Comparison of ENCODE assay signal across 8 mouse cellular contexts in the genomic region with DNA sequence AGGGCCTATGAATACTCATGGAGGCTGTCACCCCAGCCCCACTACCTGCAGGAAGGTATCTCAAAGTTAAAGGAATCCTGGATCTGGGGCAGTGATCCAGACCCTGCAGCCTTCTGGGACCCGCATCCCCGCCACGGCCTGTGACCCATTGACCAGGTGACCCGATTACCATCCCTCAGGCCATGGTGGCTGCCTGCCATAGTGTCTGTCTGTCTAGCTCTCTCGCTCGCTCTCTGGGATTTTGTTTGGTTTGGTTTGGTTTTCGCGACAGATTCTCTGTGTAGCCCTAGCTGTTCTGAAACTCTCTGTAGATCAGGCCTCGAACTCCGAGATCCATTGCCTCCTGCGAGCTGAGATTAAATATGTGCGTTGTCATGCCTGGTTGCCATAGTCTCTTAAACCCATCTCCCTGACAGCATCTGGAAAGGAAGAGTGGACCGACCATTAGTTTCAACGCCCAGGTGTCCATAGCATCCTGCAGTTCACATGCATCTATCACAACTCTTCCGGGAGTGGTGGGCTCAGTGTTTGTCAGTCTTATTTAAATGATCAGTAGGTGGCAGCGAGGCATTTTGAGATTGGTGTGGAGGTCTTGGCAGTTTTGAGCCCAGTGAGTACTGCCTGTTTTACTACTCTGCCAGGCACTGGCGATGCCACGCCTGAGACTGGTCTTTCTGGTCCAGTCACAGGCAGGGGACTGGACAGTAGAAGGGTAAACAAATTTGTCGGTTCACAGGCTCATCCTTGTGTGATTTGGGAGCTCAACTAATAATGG. TPM values are rescaled to one million over a fixed set of nuclear protein-coding genes. Genes with fewer than 3 reads are reported as not detected.
A peak's percentile ranks its signal among the peaks of the same experiment; 100 is the strongest.
DNase-seq lines count a peak whose midpoint lies in the region; ATAC-seq and TF ChIP-seq lines count a peak whose summit lies in the region.

No protein-coding gene starts in this region.

- H3K4me2 ChIP-seq in lung, postnatal 0 days (replicated peaks; ENCODE audit: low read depth, low read length): peak overlapping the region; percentile 90
- peak overlapping the region; percentile 64 for H3K4me2 ChIP-seq in forebrain, embryonic 12.5 days
- peak overlapping the region; percentile 90 for H3K4me2 ChIP-seq in neural tube, embryonic 13.5 days

- H3K9me3 ChIP-seq in lung, postnatal 0 days (ENCODE audit: low read length): no peaks in the 10 kb centered on the region
- H3K9me3 ChIP-seq in forebrain, embryonic 12.5 days: no peaks in the 10 kb centered on the region
- H3K9me3 ChIP-seq in neural tube, embryonic 13.5 days: no peaks in the 10 kb centered on the region

- peak overlapping the region; percentile 52 for H3K9ac ChIP-seq in lung, postnatal 0 days (replicated peaks; ENCODE audit: low read depth)
- H3K9ac ChIP-seq in forebrain, embryonic 12.5 days: peak overlapping the region; percentile 51
- peak overlapping the region; percentile 76 for H3K9ac ChIP-seq in neural tube, embryonic 13.5 days

- TF ChIP-seq CTCF in lung, postnatal 0 days (IDR thresholded peaks at IDR 0.05): no peak

- peak; percentile 35 for DNase-seq in adrenal gland, postnatal 10 days
- DNase-seq in adrenal gland, postnatal 4 days (ENCODE audit: low spot score in 2 of 2): no peak
- peak; percentile 19 for DNase-seq in lung, postnatal 0 days (ENCODE audit: low spot score)
- DNase-seq in lung, postnatal 25 days (ENCODE audit: low spot score): no peak
- DNase-seq in kidney, postnatal 14 days: peak; percentile 16
- DNase-seq in right cerebral cortex, postnatal 4 days: no peak

- 14% methylated on average over 19 of the region's 19 CpGs for WGBS in lung, postnatal 0 days
- 23% methylated on average over 19 of the region's 19 CpGs for WGBS in forebrain, embryonic 12.5 days
- 22% methylated on average over 19 of the region's 19 CpGs for WGBS in neural tube, embryonic 13.5 days

- ATAC-seq in lung, postnatal 0 days: no peak
- ATAC-seq in forebrain, embryonic 12.5 days (ENCODE audit: low FRiP score): no peak
- no peak; the same call in 1 of the 2 replicates for ATAC-seq in neural tube, embryonic 13.5 days (ENCODE audit: low read depth)

- H3K4me3 ChIP-seq in lung, postnatal 0 days (ENCODE audit: low read depth, low read length): peak overlapping the region; percentile 73
- H3K4me3 ChIP-seq in forebrain, embryonic 12.5 days (replicated peaks): peak overlapping the region; percentile 68
- peak overlapping the region; percentile 74 for H3K4me3 ChIP-seq in neural tube, embryonic 13.5 days

- peaks cover 17% of the 10 kb centered on the region; the same call in 1 of the 2 replicates for H3K4me1 ChIP-seq in lung, postnatal 0 days (ENCODE audit: insufficient read depth, low read depth, low read length)
- peaks cover 54% of the 10 kb centered on the region for H3K4me1 ChIP-seq in forebrain, embryonic 12.5 days
- H3K4me1 ChIP-seq in neural tube, embryonic 13.5 days (replicated peaks): peaks cover 60% of the 10 kb centered on the region

- H3K36me3 ChIP-seq in lung, postnatal 0 days (ENCODE audit: insufficient read depth, low read length): peaks cover 9% of the 10 kb centered on the region
- peaks cover 33% of the 10 kb centered on the region for H3K36me3 ChIP-seq in forebrain, embryonic 12.5 days (replicated peaks)
- peaks cover 26% of the 10 kb centered on the region for H3K36me3 ChIP-seq in neural tube, embryonic 13.5 days

- no peak for TF ChIP-seq EP300 in lung, postnatal 0 days (IDR thresholded peaks at IDR 0.05)

- H3K27me3 ChIP-seq in lung, postnatal 0 days (replicated peaks; ENCODE audit: insufficient read depth, low read length): no peaks in the 10 kb centered on the region
- H3K27me3 ChIP-seq in forebrain, embryonic 12.5 days: no peaks in the 10 kb centered on the region
- H3K27me3 ChIP-seq in neural tube, embryonic 13.5 days: no peaks in the 10 kb centered on the region

- peak overlapping the region; percentile 77 for H3K27ac ChIP-seq in lung, postnatal 0 days (ENCODE audit: low read length)
- peak overlapping the region; percentile 61 for H3K27ac ChIP-seq in forebrain, embryonic 12.5 days
- H3K27ac ChIP-seq in neural tube, embryonic 13.5 days (replicated peaks): peak overlapping the region; percentile 86

RNA-seq across cellular contexts. Expression of gene Mthfr, which starts 0.6 kb away (rescaled TPM):
- 10 to 100 TPM; 41.9 to 44.0 TPM for total RNA-seq in adrenal gland, postnatal 10 days (2021)
- 10 to 100 TPM; 47.0 to 56.6 TPM for total RNA-seq in adrenal gland, postnatal 4 days (2021)
- 14.0 and 14.2 TPM in 2 replicates for polyA plus RNA-seq in lung, postnatal 0 days (2015; fragmentation: Nextera tagmentation; extraction: Ambion mirVana)
- polyA plus RNA-seq in forebrain, embryonic 12.5 days (2016; fragmentation: Nextera tagmentation; extraction: Ambion mirVana): 28.7 and 32.2 TPM in 2 replicates
- polyA plus RNA-seq in neural tube, embryonic 13.5 days (2015; fragmentation: Nextera tagmentation; extraction: Ambion mirVana): 19.9 and 20.9 TPM in 2 replicates

RNA-seq across cellular contexts. Expression of gene Clcn6, which starts 0.8 kb away (rescaled TPM):
- 10 to 100 TPM in 1 of 2 experiments, 1 to 10 TPM in 1; 8.4 to 12.8 TPM for total RNA-seq in adrenal gland, postnatal 10 days (2021)
- total RNA-seq in adrenal gland, postnatal 4 days (2021): 10 to 100 TPM; 21.0 to 23.6 TPM
- 3.5 and 4.1 TPM in 2 replicates for polyA plus RNA-seq in lung, postnatal 0 days (2015; fragmentation: Nextera tagmentation; extraction: Ambion mirVana)
- polyA plus RNA-seq in forebrain, embryonic 12.5 days (2016; fragmentation: Nextera tagmentation; extraction: Ambion mirVana): 22.4 and 27.7 TPM in 2 replicates
- 31.7 and 32.4 TPM in 2 replicates for polyA plus RNA-seq in neural tube, embryonic 13.5 days (2015; fragmentation: Nextera tagmentation; extraction: Ambion mirVana)

RNA-seq across cellular contexts. Expression of gene Nppa, which starts 38.9 kb away (rescaled TPM):
- total RNA-seq in adrenal gland, postnatal 10 days (2021): not detected
- total RNA-seq in adrenal gland, postnatal 4 days (2021): not detected
- 1.6 and 2.8 TPM in 2 replicates for polyA plus RNA-seq in lung, postnatal 0 days (2015; fragmentation: Nextera tagmentation; extraction: Ambion mirVana)
- 0.82 and 0.99 TPM in 2 replicates for polyA plus RNA-seq in forebrain, embryonic 12.5 days (2016; fragmentation: Nextera tagmentation; extraction: Ambion mirVana)
- polyA plus RNA-seq in neural tube, embryonic 13.5 days (2015; fragmentation: Nextera tagmentation; extraction: Ambion mirVana): 0.36 and 6.1 TPM in 2 replicates

RNA-seq across cellular contexts. Expression of gene Agtrap, which starts 48.4 kb away (rescaled TPM):
- 10 to 100 TPM; 45.4 to 45.5 TPM for total RNA-seq in adrenal gland, postnatal 10 days (2021)
- total RNA-seq in adrenal gland, postnatal 4 days (2021): 10 to 100 TPM; 77.6 to 83.7 TPM
- 20.7 and 22.0 TPM in 2 replicates for polyA plus RNA-seq in lung, postnatal 0 days (2015; fragmentation: Nextera tagmentation; extraction: Ambion mirVana)
- 8.4 and 9.2 TPM in 2 replicates for polyA plus RNA-seq in forebrain, embryonic 12.5 days (2016; fragmentation: Nextera tagmentation; extraction: Ambion mirVana)
- 6.5 and 7.3 TPM in 2 replicates for polyA plus RNA-seq in neural tube, embryonic 13.5 days (2015; fragmentation: Nextera tagmentation; extraction: Ambion mirVana)

RNA-seq across cellular contexts. Expression of gene Nppb, which starts 53.9 kb away (rescaled TPM):
- not detected for total RNA-seq in adrenal gland, postnatal 10 days (2021)
- under 1 TPM; 0.39 to 0.56 TPM for total RNA-seq in adrenal gland, postnatal 4 days (2021)
- polyA plus RNA-seq in lung, postnatal 0 days (2015; fragmentation: Nextera tagmentation; extraction: Ambion mirVana): not detected in 2 replicates
- polyA plus RNA-seq in forebrain, embryonic 12.5 days (2016; fragmentation: Nextera tagmentation; extraction: Ambion mirVana): not detected in 2 replicates
- 0.43 TPM in 1 of 2 replicates, not detected in the other for polyA plus RNA-seq in neural tube, embryonic 13.5 days (2015; fragmentation: Nextera tagmentation; extraction: Ambion mirVana)

Comparison
In these comparisons a context has a peak if more than half of its experiments do, and no peak if none do; other contexts are left out.
1. DNase-seq: peak in adrenal gland, postnatal 10 days (single experiment), lung, postnatal 0 days (single experiment) and kidney, postnatal 14 days (single experiment); none in adrenal gland, postnatal 4 days (0 of 2), lung, postnatal 25 days (single experiment) and right cerebral cortex, postnatal 4 days (single experiment).
2. Peak in every context shown above with its lines, with median percentiles within 50 percentile points of each other: H3K27ac ChIP-seq, H3K4me2 ChIP-seq, H3K4me3 ChIP-seq and H3K9ac ChIP-seq.